Mouse (Mus musculus) common myeloid progenitor, adult 5-6 weeks (primary cell): ENCODE results near the gene Olfr283. TPM values are rescaled to one million over a fixed set of nuclear protein-coding genes. Genes with fewer than 3 reads are reported as not detected.

Source experiments
- total RNA-seq: library from RNA; stranded (forward); fragments of 200-1000, 187-1606 nt; gene quantifications from 2 replicates; pipeline ENCODE4 v1.2.3, GENCODE M21; 2017

Gene Olfr283
- total RNA-seq, 1 experiment from 2014 or later = not detected

Other genes with a start within 250 kb of the Olfr283 start
- gene Asb8, start 215.3 kb downstream of the Olfr283 start, total RNA-seq = 17.7 and 21.9 TPM in 2 replicates
- not detected in 2 replicates for gene Ccdc184, start 213.8 kb downstream of the Olfr283 start, total RNA-seq
- not detected in 2 replicates for gene Olfr288, start 185.4 kb downstream of the Olfr283 start, total RNA-seq
- not detected in 2 replicates for gene Gm44579, start 160.0 kb downstream of the Olfr283 start, total RNA-seq
- not detected in 2 replicates for gene Olfr287, start 159.9 kb downstream of the Olfr283 start, total RNA-seq
- gene Olfr286, start 146.5 kb downstream of the Olfr283 start, total RNA-seq = not detected in 2 replicates
- gene H1fnt, start 123.7 kb downstream of the Olfr283 start, total RNA-seq = not detected in 2 replicates
- gene Zfp641, start 84.8 kb downstream of the Olfr283 start, total RNA-seq = not detected in 2 replicates
- not detected in 2 replicates for gene Olfr285, start 63.6 kb downstream of the Olfr283 start, total RNA-seq
- not detected in 2 replicates for gene Olfr284, start 40.0 kb downstream of the Olfr283 start, total RNA-seq
- not detected in 2 replicates for gene Olfr282, start 50.3 kb upstream of the Olfr283 start, total RNA-seq
- gene Olfr281, start 71.6 kb upstream of the Olfr283 start, total RNA-seq = not detected in 2 replicates
- gene OR5BS1P, start 89.0 kb upstream of the Olfr283 start, total RNA-seq = not detected in 2 replicates
- not detected in 2 replicates for gene Lalba, start 101.8 kb upstream of the Olfr283 start, total RNA-seq
- gene Olfr279, start 111.5 kb upstream of the Olfr283 start, total RNA-seq = not detected in 2 replicates
- 57.1 and 63.0 TPM in 2 replicates for gene Kansl2, start 153.3 kb upstream of the Olfr283 start, total RNA-seq
- 52.6 and 74.4 TPM in 2 replicates for gene Ccnt1, start 190.0 kb upstream of the Olfr283 start, total RNA-seq
- not detected in 2 replicates for gene 4930415O20Rik, start 190.1 kb upstream of the Olfr283 start, total RNA-seq
- 23.4 and 32.4 TPM in 2 replicates for gene Adcy6, start 229.1 kb upstream of the Olfr283 start, total RNA-seq
- gene Cacnb3, start 249.9 kb upstream of the Olfr283 start, total RNA-seq = not detected in 2 replicates